Mouse (Mus musculus) ES-E14 (cell line): ENCODE measurements around the gene Echs1.

Experiments
- CHD2 ChIP-seq: IDR thresholded peaks from 2 replicates; pipeline ENCODE4 v1.6.1; 2014; ENCODE audit warnings: mild to moderate bottlenecking, low read depth, low read length, inconsistent platforms
- HCFC1 ChIP-seq: IDR thresholded peaks from 2 replicates; pipeline ENCODE4 v1.6.1; 2012; ENCODE audit warnings: low read length, inconsistent platforms, borderline replicate concordance; ENCODE audit not compliant: insufficient read depth
- ZC3H11A ChIP-seq: IDR thresholded peaks from 2 replicates; pipeline ENCODE4 v1.6.1; 2012; ENCODE audit warnings: low read depth, mild to moderate bottlenecking, inconsistent platforms, low read length, borderline replicate concordance

GRCm38 (mm10) chr7:140062307-140062706 is 54.0 kb downstream of the Echs1 start:
- TF ChIP-seq ZC3H11A: no peak
- no peak for TF ChIP-seq CHD2
- TF ChIP-seq HCFC1: no peak
